Mouse (Mus musculus) heart, adult 11 months (tissue): ENCODE measurements around the gene Cdt1.
A peak's percentile ranks its signal among the peaks of the same experiment; 100 is the strongest.
"Not testable (repeated sequence)": the region's sequence is repeated elsewhere in the genome, so short reads cannot be mapped to it uniquely, and the experiment has no call there.

ENCODE experiments used
- DNase-seq: peaks from one replicate; pipeline ENCODE4 v3.0.0; 2022

Gene Cdt1

GRCm38 (mm10) chr8:122550234-122550994 lies 17.4 kb upstream of the Cdt1 start:
- DNase-seq = peak; percentile 96

DNA sequence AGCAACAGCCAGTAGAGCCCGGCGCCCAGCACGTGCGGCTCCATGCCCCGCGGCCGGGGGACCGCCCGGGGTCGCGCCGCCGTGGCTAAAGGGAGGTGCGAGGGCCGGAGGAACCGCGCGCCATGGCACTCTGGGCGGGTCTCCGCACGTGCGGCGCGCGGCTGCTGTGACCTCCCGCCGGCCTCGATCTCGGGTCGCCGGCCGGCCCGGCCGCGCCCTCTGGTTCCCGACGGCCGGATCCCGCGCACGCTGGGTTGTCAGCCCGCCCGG lies 16.9 kb upstream of the Cdt1 start:
- DNase-seq = no peak

DNA sequence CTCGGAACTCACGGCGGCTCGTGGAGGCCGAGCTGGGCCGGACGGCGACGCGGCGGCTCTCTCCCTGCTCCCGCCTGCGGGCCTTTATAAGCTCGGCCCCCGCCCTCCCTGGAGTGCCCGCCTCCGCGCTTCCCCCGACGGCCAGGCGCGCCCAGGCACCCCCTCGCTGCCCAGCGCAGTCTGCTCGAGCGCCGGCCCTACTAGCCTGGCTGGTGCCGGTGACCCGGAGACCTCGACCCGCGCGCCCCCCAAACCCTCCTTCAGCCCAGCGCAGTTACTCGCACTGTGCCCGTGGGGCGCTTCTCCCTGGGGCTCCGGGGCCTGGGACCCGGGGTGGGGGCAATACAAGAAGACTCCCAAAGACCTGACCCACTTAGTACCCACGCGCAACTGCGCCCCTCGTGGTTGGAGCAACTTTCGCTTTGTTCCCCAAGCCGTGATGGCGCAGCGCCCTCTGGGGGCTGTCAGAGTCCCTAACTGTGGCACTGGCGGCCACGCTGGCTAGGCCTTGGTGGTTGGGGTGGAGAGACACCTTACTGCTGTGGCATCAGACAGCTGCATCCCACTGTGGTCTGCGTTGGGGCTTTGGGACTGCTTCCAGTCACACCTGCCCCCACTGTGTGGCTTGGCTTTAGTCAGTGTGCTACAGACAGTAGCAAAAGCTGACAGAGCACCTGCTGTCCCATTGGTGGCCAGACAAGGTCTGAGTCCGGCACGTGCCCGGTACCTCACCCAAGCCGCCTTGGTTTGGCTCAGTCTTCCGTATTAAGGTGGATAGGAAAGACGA lies 16.4 kb upstream of the Cdt1 start, which contains the start of gene Piezo1:
TSS of gene Piezo1 (minus strand) at position 65 of the 787 bp plus-strand sequence.
- DNase-seq = peak; percentile 99

DNA sequence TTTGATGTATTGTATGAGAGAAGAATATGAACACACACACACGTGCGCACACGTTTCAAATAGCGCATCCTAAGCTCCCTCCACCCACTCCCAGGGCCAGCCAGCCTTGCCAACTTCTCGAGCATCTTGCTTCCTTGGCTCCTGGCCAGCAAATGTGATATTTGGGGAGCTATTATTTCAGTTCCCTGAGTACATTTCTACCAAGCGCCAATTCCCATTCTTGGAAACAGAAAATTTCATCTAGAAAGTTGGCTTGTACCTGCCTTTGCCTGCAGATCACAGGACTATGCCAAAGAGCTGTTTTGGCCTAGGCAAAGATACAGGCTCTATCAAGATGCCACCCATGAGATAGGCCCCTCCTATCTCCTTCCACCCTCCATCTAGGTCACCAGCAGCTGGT lies 13.0 kb upstream of the Cdt1 start:
- DNase-seq = peak; percentile 86

DNA sequence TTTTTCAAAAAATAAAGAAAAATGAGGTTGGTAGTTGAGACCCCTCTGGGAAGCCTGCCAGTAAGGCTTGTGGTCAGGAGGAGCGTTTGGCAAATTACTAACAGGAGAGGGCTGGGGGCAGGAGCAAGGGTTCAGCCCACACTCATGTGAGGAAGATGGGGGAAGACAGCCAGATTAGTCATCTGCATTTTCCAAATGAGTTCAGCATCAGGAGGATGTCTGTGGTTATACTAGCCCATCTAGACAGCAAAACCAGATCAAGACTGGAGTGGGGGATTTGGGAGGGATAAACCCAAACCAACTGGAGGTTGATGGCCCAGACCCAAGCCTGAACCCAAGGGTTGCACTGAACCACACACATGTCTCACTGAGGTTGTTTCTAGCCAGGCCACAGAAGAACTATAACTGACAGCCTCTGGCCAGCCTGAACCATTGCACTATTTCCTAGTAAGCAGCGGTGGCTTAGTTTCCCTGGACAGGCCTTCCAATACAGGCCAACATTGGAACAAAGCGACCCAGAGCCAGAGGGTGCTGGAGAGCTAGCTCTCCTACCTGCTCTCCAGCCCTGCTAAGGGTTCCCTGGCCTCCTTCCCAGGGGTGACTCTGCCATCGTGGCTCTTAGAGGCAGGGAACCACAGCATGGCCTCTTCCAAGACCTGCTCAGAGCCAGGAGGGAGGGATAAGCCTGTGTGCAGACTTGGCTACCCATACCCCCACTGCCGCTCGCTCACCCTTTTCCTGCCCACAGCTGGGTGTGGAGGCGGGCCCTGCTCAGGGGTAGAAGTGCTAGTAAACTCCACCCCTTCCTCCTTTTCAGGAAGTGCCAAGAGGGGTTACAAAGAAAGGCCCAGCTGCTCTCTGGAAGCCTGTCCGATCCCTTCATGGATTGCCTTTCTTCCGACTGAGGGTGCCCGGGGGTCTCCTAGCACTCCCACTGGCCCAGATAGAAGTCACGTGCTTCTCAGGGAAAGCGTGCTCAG lies 11.5 kb upstream of the Cdt1 start:
- DNase-seq = peak; percentile 99

DNA sequence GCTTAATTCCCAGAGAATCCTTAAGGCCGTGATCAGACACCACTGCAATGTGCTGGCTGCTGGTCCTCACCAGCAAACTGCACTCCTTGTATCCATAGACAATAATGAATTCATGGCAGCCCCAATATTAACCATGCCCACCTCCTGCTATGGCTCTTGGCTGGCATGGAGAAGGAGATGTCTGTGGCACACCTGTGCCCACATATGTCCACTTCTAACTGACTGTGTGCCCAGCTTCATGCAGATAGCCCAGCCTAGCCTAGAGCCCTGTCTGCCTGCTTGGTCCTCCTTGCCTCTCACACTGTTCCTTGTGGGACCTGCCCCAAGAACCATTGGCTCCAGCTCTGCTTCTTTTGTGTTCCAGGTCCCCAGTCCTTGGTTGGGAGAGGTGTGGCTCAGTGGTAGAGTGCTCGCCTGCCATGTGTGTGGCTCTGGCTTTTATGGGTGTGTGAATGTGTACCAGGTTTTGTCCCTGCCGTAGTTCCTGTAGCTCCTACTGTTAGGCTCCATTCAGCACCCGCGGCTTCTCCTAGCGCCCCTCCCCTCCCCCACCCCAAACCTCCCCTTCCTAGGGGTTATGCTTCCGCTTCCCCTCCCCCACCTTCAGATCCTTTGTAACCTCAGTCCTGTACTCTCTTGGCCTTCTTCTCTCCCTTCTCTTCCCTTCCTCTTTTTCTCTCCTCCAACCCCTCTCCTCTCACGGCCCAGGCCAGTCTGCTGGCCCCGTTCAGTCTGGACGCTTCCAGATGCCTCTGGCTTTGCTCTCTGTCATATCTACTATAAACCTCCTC lies 10.4 kb upstream of the Cdt1 start:
- peak; percentile 91 for DNase-seq

DNA sequence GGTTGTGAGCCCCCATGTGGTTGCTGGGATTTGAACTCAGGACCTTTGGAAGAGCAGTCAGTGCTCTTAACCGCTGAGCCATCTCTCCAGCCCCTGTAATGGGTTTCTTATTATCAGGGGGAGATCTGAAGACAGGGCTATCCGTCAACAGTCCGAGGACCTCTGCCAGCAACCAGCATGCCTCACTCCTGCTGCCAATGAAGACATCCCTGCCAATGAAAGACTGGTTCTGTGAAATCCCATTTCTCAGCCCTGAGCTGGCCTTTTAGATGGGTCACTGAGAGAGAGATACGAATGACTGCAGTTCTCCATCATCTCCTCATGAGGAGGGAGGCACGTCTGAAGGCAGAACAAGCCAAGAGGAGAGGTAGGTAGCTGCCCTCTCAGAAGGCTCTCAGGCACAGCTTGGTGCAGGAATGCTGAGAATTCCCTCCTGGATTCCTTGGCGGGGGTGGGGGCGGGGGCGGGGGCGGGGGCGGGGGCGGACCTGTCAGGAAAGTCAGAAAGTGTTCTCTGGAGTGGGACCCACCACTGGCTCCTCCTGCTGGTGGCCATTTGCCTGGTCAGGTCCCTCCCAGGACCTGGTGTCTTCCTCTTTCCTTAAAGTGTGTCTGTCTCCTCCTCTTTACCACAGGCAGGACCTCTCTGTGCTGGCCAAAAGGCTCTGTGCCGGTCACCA lies 9.0 kb upstream of the Cdt1 start:
- peak; percentile 89 for DNase-seq

DNA sequence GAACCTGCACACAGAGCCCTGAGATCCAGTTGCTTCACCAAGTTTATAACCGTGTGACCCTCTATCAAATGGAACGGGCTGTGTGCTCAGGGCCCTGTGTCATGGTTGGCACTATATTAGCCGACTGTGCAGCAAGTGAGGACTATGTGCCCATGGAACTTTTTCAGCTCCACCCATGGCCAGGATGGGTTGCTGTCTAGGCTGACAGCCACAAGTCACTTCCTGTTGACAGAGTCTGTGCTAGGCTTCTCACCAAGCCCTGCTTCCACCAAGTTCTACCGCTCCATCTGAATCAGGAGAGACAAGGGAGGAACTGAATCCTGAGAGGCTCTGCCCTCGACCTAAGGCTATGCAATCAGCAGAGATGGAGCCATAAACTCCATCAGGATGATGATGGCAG lies 6.6 kb upstream of the Cdt1 start:
- peak; percentile 97 for DNase-seq

- DNase-seq = peak; percentile 93
Measured at GRCm38 (mm10) chr8:122564363-122565352, 3.2 kb upstream of the Cdt1 start.

DNA sequence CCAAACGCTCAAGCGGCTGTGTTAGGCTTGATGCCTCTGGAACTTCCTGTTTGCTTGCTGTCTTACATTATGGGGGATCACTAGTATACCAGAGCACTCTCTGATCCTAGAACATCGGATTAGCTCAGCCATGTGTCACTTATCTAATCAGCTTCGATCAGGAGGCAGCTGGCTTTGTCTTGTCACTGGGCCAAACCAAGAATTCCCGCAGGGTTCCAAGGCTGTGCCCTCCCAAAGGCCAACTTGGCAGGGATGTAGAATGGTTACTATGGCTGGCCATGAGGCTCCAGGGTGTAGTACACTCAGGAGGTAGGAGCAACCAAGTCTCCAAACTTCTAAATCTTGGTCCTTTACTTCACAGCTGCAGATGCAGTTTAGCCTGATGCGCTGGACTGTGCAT lies 1.0 kb upstream of the Cdt1 start:
- DNase-seq = peak; percentile 97

DNA sequence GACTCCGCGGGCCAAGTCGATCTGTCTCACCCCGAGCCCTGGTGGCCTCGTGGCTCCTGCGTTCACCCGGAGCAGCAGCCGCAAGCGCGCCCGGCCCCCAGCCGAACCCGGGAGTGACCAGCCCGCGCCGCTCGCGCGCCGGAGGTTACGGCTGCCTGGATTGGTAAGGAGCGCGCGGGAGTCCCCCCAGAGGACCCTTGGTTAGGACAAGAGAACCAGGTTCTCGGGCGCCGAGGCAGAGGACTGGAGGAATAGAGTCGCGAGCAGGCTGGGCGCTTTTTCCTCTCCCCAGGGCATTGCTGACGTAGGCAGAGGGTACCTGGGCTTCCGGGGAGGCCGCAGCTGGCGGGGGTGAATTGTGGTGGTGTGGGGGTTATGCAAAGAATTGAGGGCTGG lies 292 bp downstream of the Cdt1 start:
- DNase-seq = no peak

DNA sequence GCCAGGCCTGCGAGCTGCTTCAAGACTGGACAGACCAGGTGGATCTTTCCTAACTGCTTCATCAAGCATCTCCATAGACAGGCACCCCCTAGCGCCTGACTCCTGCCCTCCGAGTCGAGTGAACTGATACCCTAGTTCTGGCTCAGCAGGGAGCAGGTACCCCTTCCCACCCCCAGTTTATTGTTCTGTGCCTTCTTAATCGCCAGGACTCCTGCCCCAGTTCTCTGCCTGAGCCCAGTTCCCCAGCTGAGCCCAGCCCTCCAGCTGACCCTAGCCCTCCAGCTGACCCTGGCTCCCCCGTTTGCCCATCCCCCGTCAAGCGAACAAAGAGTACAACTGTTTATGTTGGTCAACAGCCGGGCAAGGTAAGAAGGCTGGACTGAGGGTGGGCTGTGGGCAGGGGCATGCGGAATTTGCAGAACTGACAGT lies 1.1 kb downstream of the Cdt1 start:
- DNase-seq = peak; percentile 94

- DNase-seq = no peak
Measured at GRCm38 (mm10) chr8:122569329-122569728, 1.5 kb downstream of the Cdt1 start.

- peak; percentile 91 for DNase-seq
Measured at GRCm38 (mm10) chr8:122569996-122570395, 2.2 kb downstream of the Cdt1 start.

DNA sequence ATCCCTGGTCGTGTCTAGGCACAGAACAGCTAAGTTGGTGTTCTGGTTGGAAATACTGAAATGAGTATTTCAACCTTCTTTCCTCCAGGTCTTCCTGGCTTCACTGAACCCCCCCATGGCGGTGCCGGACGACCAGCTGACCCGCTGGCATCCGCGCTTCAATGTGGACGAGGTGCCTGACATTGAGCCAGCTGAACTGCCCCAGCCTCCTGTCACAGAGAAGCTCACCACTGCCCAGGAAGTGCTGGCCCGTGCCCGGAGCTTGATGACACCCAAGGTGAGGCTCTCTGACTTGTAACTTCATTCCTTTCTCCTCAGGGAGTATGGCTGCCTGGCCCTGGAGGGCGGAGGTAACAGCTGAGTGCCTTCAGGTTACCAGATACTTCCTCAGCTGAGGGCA lies 3.3 kb downstream of the Cdt1 start:
- DNase-seq = no peak

DNA sequence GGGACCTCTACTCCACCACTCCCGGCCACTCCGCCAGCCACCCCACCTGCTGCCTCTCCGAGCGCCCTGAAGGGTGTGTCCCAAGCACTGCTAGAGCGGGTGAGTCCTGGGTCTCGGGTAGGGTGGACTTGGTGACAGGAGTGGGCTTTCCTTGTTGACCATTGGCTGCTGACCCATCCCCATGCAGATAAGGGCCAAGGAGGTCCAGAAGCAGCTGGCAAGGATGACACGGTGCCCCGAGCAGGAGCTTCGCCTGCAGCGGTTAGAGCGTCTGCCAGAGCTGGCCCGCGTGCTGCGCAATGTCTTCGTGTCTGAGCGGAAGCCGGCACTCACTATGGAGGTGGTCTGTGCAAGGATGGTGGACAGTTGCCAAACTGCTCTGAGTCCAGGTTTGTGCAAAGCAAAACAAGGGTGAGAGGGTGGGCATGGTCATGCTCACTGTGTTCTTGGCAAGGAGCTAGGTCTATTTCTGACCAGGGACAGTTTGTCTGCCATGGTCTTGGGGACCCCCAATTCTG lies 4.0 kb downstream of the Cdt1 start:
- peak; percentile 91 for DNase-seq

- no peak for DNase-seq
Measured at GRCm38 (mm10) chr8:122572751-122573150, 4.9 kb downstream of the Cdt1 start.

DNA sequence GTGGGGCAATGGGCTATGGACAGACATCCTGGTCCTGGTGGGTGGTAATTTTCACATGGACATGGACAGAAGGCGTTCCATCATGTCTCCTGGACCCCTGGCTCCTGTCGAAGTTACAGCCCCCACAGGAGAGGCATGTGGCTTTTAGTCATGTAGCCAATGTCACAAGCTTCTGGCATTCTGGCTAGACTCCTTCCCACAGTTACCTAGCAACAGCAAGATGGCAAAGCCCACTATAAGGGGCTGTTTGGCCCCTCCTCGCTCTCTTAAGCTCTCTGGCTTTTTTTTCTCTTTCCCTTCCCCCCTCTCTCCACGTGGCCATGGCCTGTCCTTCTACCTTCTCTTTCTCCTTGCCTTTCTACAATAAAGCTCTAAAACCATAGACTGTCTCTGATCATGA lies 5.4 kb downstream of the Cdt1 start:
- DNase-seq = not testable (repeated sequence)

DNA sequence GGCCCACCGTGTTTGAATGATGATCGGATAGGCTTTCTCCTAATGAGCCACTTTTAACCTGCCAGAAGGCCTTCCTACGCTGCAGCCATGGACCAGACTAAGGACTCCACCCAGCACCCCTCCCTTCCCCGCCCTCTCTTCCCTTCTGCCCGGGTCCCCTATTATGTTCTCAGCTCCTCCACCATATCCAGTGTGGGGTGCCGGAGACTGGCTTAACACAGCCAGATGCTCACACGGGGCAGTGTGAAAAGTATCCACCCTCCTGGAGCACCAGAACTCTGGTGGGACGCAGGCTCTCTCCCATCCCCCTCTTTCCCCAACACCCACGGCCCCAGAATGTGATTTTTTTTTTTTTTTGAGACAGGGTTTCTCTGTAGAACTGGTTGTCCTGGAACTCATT lies 5.8 kb downstream of the Cdt1 start:
- no peak for DNase-seq

GRCm38 (mm10) chr8:122574264-122574663 lies 6.4 kb downstream of the Cdt1 start:
- DNase-seq = no peak
